Mouse (Mus musculus): ENCODE measurements around the gene Sec61b. TPM values are rescaled to one million over a fixed set of nuclear protein-coding genes. Genes with fewer than 3 reads are reported as not detected.

Gene Sec61b
- polyA plus RNA-seq (2016; fragmentation: Nextera tagmentation; extraction: Ambion mirVana) = 412 and 434 TPM in 2 replicates

DNA sequence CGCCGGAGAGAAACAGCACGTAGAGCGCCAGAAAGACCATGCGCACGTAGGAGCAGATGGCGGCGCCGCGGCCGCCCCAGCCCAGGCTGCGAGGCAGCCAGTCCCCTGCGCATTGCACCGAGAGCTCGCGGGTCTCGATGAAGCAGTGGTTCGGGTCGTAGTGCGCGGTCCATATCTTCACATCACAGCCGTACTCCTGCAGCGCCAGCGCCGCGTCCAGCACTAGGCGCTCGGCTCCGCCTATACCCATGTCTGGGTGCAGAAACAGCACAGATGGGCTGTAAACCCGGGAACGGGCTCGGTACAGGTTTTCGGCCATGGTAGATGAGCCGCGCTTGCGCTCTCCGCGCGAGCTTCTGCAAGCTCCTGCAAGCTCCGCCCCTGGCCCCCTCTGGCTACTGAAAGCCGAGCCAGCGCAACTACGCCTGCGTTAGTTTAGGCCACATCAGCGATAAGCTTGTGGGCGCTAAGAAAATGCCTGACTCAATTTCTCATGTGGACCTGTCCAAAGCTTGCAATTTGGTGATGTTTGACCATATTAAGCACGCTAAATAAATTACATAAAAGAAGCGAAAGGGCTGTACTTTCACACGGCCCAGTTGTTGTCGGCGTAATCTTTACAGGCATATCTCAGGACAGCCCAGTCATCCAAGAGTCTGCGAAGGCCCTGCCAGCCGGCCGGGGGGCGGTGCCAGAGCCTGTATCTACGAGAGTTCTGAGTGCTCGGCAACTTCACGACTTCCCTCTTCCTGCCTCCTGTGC is at the start of gene Sec61b, which contains the start of gene Alg2:
Gene Sec61b, plus strand, starts transcription at position 691 of the 762 bp plus-strand sequence.
Gene Alg2, minus strand, starts transcription at position 366 of the 762 bp plus-strand sequence.
- DNase-seq (ENCODE audit: low spot score) = peak; percentile 93
- peaks cover 67% of the 10 kb centered on the region for H3K36me3 ChIP-seq
- under 1% methylated on average over 58 of the region's 58 CpGs for WGBS

DNA sequence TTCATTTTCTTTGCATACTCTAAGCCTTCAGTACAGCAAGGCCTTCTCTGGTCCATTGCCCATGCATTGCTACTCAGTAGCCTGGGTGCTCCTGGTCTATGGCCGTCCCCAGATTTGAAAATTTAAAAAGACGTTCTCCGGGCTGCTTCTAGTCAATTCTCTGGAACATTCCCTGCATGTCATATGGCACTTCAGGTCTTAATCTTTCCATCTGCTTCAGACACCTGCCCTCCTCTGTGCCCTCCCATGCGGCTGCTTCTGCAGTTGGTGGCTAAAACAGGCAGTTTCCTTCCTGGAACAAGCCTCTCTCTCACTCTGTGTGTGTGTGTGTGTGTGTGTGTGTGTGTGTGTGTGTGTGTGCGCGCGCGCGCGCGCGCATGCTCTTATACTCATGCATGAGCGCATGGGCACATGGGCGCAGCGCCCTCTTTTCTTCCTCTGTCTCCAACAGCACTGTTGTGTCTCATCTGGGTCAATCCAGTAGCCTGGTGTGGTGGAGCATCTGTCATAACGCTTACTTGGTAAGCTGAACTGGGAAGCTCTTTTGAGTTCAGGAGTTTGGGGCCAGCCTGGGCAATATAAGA is 49.1 kb upstream of the Sec61b start:
- Histone ChIP-seq H3K4me3 (no peak overlapping the region), H3K9me3 (replicated peaks) (no peaks in the 10 kb centered on the region), H3K27me3 (ENCODE audit: low read depth, poor library complexity, severe bottlenecking) (peaks cover 61% of the 10 kb centered on the region), H3K4me1 (peaks cover 54% of the 10 kb centered on the region), H3K27ac (peak overlapping the region; percentile 46; the same call in 1 of the 2 replicates), H3K36me3 (no peaks in the 10 kb centered on the region)
- no peak for DNase-seq (ENCODE audit: low spot score)
- 87% methylated on average over 16 of the region's 16 CpGs for WGBS

More for the DNA sequence above, at the start of gene Sec61b, which contains the start of gene Alg2:
- Histone ChIP-seq H3K4me1 (peaks cover 16% of the 10 kb centered on the region), H3K27me3 (ENCODE audit: low read depth, poor library complexity, severe bottlenecking) (no peaks in the 10 kb centered on the region), H3K4me3 (peak within 1 kb of the TSS; percentile 89), H3K27ac (peak within 1 kb of the TSS; percentile 94), H3K9me3 (replicated peaks) (no peaks in the 10 kb centered on the region)

DNA sequence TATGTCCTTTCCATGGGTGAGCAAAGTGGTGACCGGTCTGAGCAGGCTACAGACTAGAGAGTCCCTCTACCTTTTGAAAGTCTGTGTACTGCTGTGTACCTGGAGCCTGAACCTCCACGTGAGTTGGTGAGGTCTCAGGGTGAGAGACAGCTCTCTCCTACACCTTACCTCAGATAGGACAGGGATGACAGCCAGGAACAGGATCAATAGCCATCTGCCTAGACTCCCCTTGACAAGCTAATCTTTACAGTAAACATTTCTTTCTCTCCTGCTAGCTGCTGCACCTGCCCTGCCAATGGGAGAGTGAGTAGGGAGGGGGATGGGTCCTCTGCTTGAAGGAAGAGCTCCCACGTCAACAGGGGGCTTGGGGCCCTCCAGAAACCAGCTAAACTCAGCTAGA is 46.9 kb upstream of the Sec61b start:
- Histone ChIP-seq H3K27ac (no peak overlapping the region), H3K4me3 (no peak overlapping the region), H3K36me3 (no peaks in the 10 kb centered on the region), H3K27me3 (ENCODE audit: low read depth, poor library complexity, severe bottlenecking) (peaks cover 49% of the 10 kb centered on the region), H3K9me3 (replicated peaks) (no peaks in the 10 kb centered on the region), H3K4me1 (peaks cover 38% of the 10 kb centered on the region)
- DNase-seq (ENCODE audit: low spot score) = no peak
- WGBS = 58% methylated on average over 3 of the region's 3 CpGs

DNA sequence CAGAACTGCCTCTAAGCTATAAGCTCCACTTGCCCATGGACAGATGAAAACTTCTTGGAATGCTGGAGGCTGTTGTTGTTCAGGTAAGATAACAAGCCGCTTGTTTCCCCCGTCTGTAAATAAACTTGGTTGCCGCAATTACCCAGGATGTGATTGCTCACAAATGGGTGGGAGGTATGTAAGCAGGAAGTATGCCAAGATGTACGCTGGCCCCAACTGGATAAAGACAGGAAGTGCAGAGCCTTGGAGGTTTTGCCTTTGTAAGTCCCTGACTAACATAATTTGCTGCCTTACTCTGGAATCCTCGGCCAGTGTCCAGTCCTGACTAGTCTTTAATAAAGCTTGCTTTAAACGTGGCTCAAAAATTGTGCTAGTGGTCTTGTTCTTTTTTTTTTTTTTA is 43.9 kb upstream of the Sec61b start:
- Histone ChIP-seq H3K36me3 (no peaks in the 10 kb centered on the region), H3K9me3 (replicated peaks) (no peaks in the 10 kb centered on the region), H3K4me1 (peaks cover 14% of the 10 kb centered on the region), H3K27ac (no peak overlapping the region), H3K4me3 (no peak overlapping the region), H3K27me3 (ENCODE audit: low read depth, poor library complexity, severe bottlenecking) (peaks cover 59% of the 10 kb centered on the region)
- 60% methylated on average over 6 of the region's 6 CpGs for WGBS
- no peak for DNase-seq (ENCODE audit: low spot score)

DNA sequence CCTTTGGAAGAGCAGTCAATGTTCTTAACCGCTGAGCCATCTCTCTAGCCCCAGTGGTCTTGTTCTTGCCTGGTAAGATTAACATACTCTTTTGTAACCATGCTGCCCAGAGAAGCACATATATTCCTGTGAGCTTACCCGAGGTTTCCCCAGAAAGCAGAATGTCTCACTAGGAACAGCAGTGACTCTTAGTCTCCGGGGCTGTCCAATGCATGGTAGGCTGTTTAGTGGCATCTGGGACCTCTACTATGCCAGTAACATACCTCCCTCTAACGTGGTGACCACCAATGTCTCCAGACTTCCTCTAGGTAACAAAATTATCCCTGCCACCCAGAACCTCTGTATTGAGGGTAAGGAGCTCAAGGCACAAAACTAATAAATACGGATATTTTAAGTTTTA is 43.4 kb upstream of the Sec61b start:
- H3K4me1 ChIP-seq = peaks cover 16% of the 10 kb centered on the region
- H3K36me3 ChIP-seq = no peaks in the 10 kb centered on the region
- H3K9me3 ChIP-seq (replicated peaks) = no peaks in the 10 kb centered on the region
- 87% methylated on average over 5 of the region's 5 CpGs for WGBS
- peaks cover 59% of the 10 kb centered on the region for H3K27me3 ChIP-seq (ENCODE audit: low read depth, poor library complexity, severe bottlenecking)
- no peak overlapping the region for H3K27ac ChIP-seq
- no peak overlapping the region for H3K4me3 ChIP-seq
- DNase-seq (ENCODE audit: low spot score) = no peak

DNA sequence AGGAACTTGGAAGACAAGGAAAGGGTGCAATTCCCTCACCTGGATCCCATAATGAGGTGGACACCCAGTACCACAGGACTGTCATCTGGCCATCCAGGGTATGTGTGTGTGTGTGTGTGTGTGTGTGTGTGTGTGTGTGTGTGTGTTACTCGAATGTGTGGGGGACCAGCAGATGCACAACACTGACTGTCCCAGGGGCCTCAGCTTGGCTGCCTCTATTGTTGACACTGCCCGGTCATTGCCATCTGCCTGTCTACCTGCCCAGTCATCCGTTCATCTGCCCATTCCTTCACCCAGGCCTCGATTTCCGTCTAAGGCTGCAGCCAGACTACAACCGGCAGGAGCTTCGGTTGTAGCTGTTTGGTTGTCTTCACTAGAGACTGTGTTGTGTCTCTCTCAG is 41.7 kb upstream of the Sec61b start:
- peaks cover 30% of the 10 kb centered on the region for H3K4me1 ChIP-seq
- H3K27ac ChIP-seq = no peak overlapping the region
- WGBS = 88% methylated on average over 7 of the region's 7 CpGs
- peaks cover 57% of the 10 kb centered on the region for H3K27me3 ChIP-seq (ENCODE audit: low read depth, poor library complexity, severe bottlenecking)
- DNase-seq (ENCODE audit: low spot score) = no peak
- no peaks in the 10 kb centered on the region for H3K9me3 ChIP-seq (replicated peaks)
- no peaks in the 10 kb centered on the region for H3K36me3 ChIP-seq
- H3K4me3 ChIP-seq = no peak overlapping the region

DNA sequence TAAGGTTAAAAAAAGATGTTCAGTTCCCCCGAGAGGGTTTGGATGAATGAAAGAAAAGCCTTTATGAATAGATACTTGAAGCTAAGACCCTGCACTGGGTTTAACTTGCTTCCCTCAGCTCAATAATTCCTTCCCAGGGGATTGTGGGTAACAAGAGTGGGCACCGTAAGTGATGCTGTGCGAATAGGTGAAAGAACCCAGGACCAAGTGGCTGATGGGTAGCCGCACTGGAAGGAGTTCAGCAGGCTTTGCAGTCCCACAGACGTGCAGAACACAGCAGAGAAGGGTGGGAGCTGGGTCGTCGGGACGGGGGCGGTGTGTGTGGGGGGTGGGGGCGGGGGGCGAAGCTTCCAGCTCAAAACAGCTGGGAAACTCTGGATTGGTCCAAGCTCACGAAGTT is 39.3 kb upstream of the Sec61b start:
- H3K27ac ChIP-seq = no peak overlapping the region
- H3K27me3 ChIP-seq (ENCODE audit: low read depth, poor library complexity, severe bottlenecking) = peaks cover 55% of the 10 kb centered on the region
- no peak for DNase-seq (ENCODE audit: low spot score)
- no peaks in the 10 kb centered on the region for H3K9me3 ChIP-seq (replicated peaks)
- H3K36me3 ChIP-seq = no peaks in the 10 kb centered on the region
- WGBS = 70% methylated on average over 12 of the region's 12 CpGs
- peaks cover 34% of the 10 kb centered on the region for H3K4me1 ChIP-seq
- no peak overlapping the region for H3K4me3 ChIP-seq

DNA sequence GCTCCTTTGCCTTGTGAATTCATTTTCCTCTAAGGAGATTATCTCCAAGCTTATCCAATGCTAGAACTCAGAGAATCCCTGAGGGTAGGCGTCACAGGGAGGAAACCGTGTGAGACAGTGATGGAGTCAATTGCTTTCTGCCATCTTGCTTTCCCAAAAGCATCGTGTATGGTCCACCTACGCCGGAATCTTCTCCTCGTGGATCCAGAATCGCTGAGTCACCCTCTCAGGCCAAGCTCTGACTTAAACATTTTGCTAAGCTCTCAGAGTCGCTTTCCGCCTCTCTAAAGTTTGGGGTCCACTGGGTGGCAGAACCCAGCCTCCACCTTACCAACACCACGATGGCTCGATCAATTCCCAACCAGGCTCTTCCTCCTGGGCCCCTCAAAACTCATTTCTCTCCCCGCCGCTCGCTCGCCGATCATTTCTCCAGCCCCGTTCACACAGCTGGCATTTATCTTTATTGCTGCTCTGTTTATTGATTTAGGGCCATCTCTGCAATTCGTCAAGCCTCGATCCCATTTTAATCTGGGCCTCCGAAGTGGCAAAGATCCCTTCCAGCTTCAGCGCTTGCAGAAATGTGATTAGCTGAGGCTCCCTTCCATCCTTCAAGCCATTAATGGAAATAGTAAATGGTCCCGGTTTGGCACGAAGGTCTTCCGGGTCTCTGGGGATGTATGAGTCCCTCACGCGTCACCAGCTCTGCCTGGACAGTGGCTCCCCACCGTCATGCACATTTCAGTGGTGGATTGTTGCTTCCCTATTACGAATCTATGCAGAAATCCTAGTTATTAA is 38.7 kb upstream of the Sec61b start:
- Histone ChIP-seq H3K4me1 (peaks cover 32% of the 10 kb centered on the region), H3K4me3 (no peak overlapping the region), H3K27me3 (ENCODE audit: low read depth, poor library complexity, severe bottlenecking) (peaks cover 55% of the 10 kb centered on the region), H3K27ac (no peak overlapping the region), H3K36me3 (no peaks in the 10 kb centered on the region), H3K9me3 (replicated peaks) (no peaks in the 10 kb centered on the region)
- 48% methylated on average over 28 of the region's 28 CpGs for WGBS
- no peak for DNase-seq (ENCODE audit: low spot score)

DNA sequence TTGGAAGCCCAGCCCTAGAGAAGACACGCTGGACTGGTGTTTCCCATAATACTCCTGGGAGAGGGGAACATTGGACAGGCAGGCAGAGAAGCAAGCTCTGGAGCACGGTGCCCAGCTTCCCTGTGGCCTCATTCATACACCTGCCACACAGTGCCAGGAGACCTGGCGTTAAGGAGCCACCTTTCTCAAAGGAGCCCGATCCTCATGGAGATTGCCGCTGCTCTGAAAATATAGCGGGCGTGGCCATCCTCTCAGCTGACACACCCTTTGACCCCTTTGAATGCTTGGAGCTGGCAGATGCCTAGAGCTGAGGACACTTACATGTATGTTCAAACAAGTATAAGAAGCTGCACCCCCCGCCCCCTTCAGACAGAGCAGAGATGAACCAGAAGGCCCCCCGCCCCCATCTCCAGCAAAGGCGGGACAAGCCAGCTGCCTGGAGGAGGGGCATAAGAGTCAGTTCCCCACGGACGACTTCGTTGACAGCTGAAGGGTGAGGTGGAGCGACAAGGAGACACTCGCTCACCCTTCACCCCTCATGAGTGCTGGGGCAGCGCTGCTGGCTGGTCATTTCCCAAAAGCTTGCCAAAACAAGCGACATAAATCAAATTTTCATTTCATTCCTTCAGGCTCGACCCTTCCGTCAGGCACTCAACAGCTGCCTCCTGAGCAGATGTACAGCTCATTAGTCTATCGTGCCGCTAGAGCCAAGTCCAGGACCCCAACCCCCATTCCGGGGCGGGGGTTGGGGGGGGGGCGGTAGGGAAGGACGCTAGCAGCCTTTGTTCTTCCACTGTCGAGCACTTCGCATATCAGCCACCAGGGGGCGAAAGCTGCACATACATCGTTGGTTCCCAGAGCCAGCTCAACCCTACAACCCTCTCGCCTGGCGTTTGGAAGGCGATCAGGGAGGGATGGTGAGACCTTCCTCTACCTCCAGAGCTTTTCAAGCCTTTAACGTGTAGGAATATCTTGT is 36.8 kb upstream of the Sec61b start:
- 2% methylated on average over 33 of the region's 33 CpGs for WGBS
- peak; percentile 94 for DNase-seq (ENCODE audit: low spot score)
- peak overlapping the region; percentile 63 for H3K4me3 ChIP-seq
- H3K27ac ChIP-seq = peak overlapping the region; percentile 86
- no peaks in the 10 kb centered on the region for H3K36me3 ChIP-seq
- peaks cover 51% of the 10 kb centered on the region for H3K27me3 ChIP-seq (ENCODE audit: low read depth, poor library complexity, severe bottlenecking)
- H3K9me3 ChIP-seq (replicated peaks) = no peaks in the 10 kb centered on the region
- peaks cover 32% of the 10 kb centered on the region for H3K4me1 ChIP-seq

DNA sequence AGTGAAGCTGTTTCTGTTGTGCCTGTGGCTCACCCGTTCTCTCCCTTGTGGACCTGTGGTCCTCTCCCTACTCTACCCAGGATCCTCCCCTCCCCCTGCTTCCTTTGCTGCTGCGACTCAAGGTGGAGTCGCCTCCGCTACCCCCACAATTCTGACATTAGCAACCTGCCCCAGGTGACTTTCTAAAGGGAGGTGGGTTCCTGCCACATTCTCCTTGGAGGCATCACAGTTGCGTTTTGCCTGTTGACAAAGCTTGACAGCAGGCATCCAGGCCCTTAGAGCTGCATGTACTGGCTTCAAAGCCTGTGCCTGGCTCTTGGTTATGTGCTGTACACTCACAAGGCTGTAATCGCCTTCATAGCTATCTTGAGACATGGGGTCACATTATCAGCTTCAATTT is 35.5 kb upstream of the Sec61b start:
- Histone ChIP-seq H3K27ac (no peak overlapping the region), H3K4me3 (no peak overlapping the region), H3K36me3 (no peaks in the 10 kb centered on the region), H3K27me3 (ENCODE audit: low read depth, poor library complexity, severe bottlenecking) (peaks cover 41% of the 10 kb centered on the region), H3K4me1 (peaks cover 32% of the 10 kb centered on the region), H3K9me3 (replicated peaks) (no peaks in the 10 kb centered on the region)
- 70% methylated on average over 6 of the region's 6 CpGs for WGBS
- no peak for DNase-seq (ENCODE audit: low spot score)

DNA sequence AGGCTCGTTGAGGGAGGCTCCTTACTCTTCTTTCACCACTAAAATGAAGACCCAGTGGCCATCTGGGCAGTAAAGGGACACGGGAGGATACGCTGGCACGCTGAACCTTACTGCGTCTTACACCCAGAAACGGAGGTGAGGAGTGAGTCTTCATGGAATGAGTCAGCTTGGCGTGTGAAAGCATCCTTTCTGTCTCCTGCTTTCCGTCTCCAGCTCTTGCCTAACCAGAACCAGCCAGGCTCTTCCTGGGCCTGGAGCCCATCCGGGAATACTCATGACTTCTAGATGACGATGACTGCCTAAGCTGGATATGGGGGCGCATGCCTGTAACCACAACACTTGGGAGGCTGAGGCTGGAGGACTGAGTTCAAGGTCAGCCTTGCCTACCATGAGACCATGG is 33.5 kb upstream of the Sec61b start:
- Histone ChIP-seq H3K4me1 (peaks cover 22% of the 10 kb centered on the region), H3K27ac (no peak overlapping the region), H3K27me3 (ENCODE audit: low read depth, poor library complexity, severe bottlenecking) (peaks cover 21% of the 10 kb centered on the region), H3K36me3 (no peaks in the 10 kb centered on the region), H3K4me3 (no peak overlapping the region), H3K9me3 (replicated peaks) (no peaks in the 10 kb centered on the region)
- 90% methylated on average over 11 of the region's 11 CpGs for WGBS
- no peak for DNase-seq (ENCODE audit: low spot score)

DNA sequence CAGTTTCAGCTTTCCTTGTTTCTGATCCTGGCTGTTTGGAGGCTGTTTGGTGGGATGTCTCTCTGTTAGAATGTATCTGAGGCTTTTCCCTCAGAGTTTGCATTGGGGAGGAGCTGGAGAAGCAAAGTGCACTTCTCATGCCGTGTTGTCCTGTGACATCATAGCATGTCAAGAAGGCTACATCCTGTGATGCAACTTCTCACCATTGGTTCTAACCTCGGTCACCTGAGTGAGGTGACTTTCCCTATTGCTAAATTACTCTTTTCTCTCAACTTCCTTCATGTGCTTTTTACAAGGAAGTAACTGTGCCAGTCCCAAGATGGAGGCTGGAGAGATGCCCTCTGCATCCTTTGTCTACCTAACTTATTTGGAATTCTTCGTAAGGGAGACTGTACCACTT is 25.9 kb upstream of the Sec61b start:
- H3K27ac ChIP-seq = no peak overlapping the region
- no peaks in the 10 kb centered on the region for H3K9me3 ChIP-seq (replicated peaks)
- H3K36me3 ChIP-seq = no peaks in the 10 kb centered on the region
- no peak for DNase-seq (ENCODE audit: low spot score)
- peaks cover 11% of the 10 kb centered on the region; the same call in 1 of the 2 replicates for H3K27me3 ChIP-seq (ENCODE audit: low read depth, poor library complexity, severe bottlenecking)
- no peak overlapping the region for H3K4me3 ChIP-seq
- WGBS = 96% methylated on average over 3 of the region's 3 CpGs
- H3K4me1 ChIP-seq = no peaks in the 10 kb centered on the region

All from limb, embryonic 10.5 days (tissue).